9 mouse cellular contexts compared by ENCODE assay signal in genomic region chr11:86571047-86571855, GRCm38 (mm10). TPM values are rescaled to one million over a fixed set of nuclear protein-coding genes. Genes with fewer than 3 reads are reported as not detected.
DNase-seq lines count a peak whose midpoint lies in the region; ATAC-seq and TF ChIP-seq lines count a peak whose summit lies in the region.
"Had no signal": no experiment of that assay in that cellular context is flagged by ENCODE, and none has a peak within 500 bp of the region (broad histone marks: within the 10 kb centered on the region; RNA-seq: fewer than 3 reads in every experiment).

No protein-coding gene starts in this region.

- no peak overlapping the region for H3K9ac ChIP-seq in forebrain, embryonic 14.5 days (ENCODE audit: low read length)
- no peak overlapping the region for H3K9ac ChIP-seq in liver, embryonic 11.5 days (ENCODE audit: low read depth, low read length)
- H3K9ac ChIP-seq in hindbrain, postnatal 0 days (replicated peaks; ENCODE audit: low read length) = no peak overlapping the region
- H3K9ac ChIP-seq: neural tube, embryonic 12.5 days had no signal

- no peak overlapping the region for H3K4me2 ChIP-seq in forebrain, embryonic 14.5 days (ENCODE audit: low read length)
- no peak overlapping the region for H3K4me2 ChIP-seq in liver, embryonic 11.5 days
- peak overlapping the region; percentile 5; the same call in 1 of the 2 replicates for H3K4me2 ChIP-seq in hindbrain, postnatal 0 days (ENCODE audit: low read depth, low read length)
- H3K4me2 ChIP-seq: neural tube, embryonic 12.5 days had no signal

- ATAC-seq in forebrain, embryonic 14.5 days = no peak
- no peak for ATAC-seq in liver, embryonic 11.5 days (replicated peaks; ENCODE audit: low FRiP score)
- ATAC-seq in hindbrain, postnatal 0 days = 0 out of 2 replicates have a peak, but pooled peaks have one; percentile 38

- TF ChIP-seq CTCF in hindbrain, postnatal 0 days (IDR thresholded peaks at IDR 0.05; ENCODE audit: low read depth) = no peak

- H3K27ac ChIP-seq in forebrain, embryonic 10.5 days = peak overlapping the region; percentile 75
- no peak overlapping the region for H3K27ac ChIP-seq in forebrain, embryonic 14.5 days (ENCODE audit: low read depth, low read length)
- H3K27ac ChIP-seq in liver, embryonic 11.5 days (ENCODE audit: low read depth, low read length) = no peak overlapping the region
- H3K27ac ChIP-seq in hindbrain, postnatal 0 days = no peak overlapping the region
- H3K27ac ChIP-seq: neural tube, embryonic 12.5 days had no signal

- 55% methylated on average over 15 of the region's 15 CpGs for WGBS in forebrain, embryonic 10.5 days
- 55% methylated on average over 15 of the region's 15 CpGs for WGBS in forebrain, embryonic 14.5 days
- 48% methylated on average over 15 of the region's 15 CpGs for WGBS in liver, embryonic 11.5 days
- WGBS in hindbrain, postnatal 0 days = 41% methylated on average over 15 of the region's 15 CpGs

- H3K27me3 ChIP-seq in forebrain, embryonic 10.5 days (ENCODE audit: poor library complexity, severe bottlenecking) = no peaks in the 10 kb centered on the region
- no peaks in the 10 kb centered on the region for H3K27me3 ChIP-seq in forebrain, embryonic 14.5 days (replicated peaks; ENCODE audit: control insufficient read depth, insufficient read depth, low read length)
- no peaks in the 10 kb centered on the region for H3K27me3 ChIP-seq in liver, embryonic 11.5 days (replicated peaks; ENCODE audit: control insufficient read depth, insufficient read depth, low read length)
- H3K27me3 ChIP-seq in hindbrain, postnatal 0 days (ENCODE audit: insufficient read depth, low read length) = no peaks in the 10 kb centered on the region
- H3K27me3 ChIP-seq: neural tube, embryonic 12.5 days had no signal

- H3K9me3 ChIP-seq in forebrain, embryonic 10.5 days = no peaks in the 10 kb centered on the region
- no peaks in the 10 kb centered on the region for H3K9me3 ChIP-seq in forebrain, embryonic 14.5 days (replicated peaks; ENCODE audit: control insufficient read depth, low read length)
- no peaks in the 10 kb centered on the region for H3K9me3 ChIP-seq in liver, embryonic 11.5 days (ENCODE audit: control insufficient read depth, low read length)
- no peaks in the 10 kb centered on the region for H3K9me3 ChIP-seq in hindbrain, postnatal 0 days (ENCODE audit: low read length)
- H3K9me3 ChIP-seq: neural tube, embryonic 12.5 days had no signal

- DNase-seq in forebrain, embryonic 10.5 days (ENCODE audit: extremely low spot score, low spot score) = no peak
- no peak for DNase-seq in forebrain, embryonic 14.5 days (ENCODE audit: low spot score)
- peak; percentile 17 for DNase-seq in liver
- no peak for DNase-seq in liver, embryonic 11.5 days (ENCODE audit: low spot score)
- DNase-seq in hindbrain, postnatal 0 days (ENCODE audit: low spot score) = no peak
- peak; percentile 18 for DNase-seq in retina, embryonic 14.5 days (ENCODE audit: low spot score)
- DNase-seq in frontal cortex, postnatal 25 days (ENCODE audit: low spot score in 2 of 2) = no peak
- DNase-seq in frontal cortex, postnatal 36 days (ENCODE audit: low spot score in 2 of 2) = no peak

- H3K4me1 ChIP-seq in forebrain, embryonic 10.5 days = peaks cover 24% of the 10 kb centered on the region
- H3K4me1 ChIP-seq in forebrain, embryonic 14.5 days (ENCODE audit: control insufficient read depth, insufficient read depth, low read length) = no peaks in the 10 kb centered on the region
- H3K4me1 ChIP-seq in liver, embryonic 11.5 days (replicated peaks; ENCODE audit: control insufficient read depth, insufficient read depth, low read length) = no peaks in the 10 kb centered on the region
- H3K4me1 ChIP-seq in hindbrain, postnatal 0 days (ENCODE audit: insufficient read depth, low read length) = no peaks in the 10 kb centered on the region
- H3K4me1 ChIP-seq: neural tube, embryonic 12.5 days had no signal

- H3K36me3 ChIP-seq in forebrain, embryonic 10.5 days (replicated peaks) = peaks cover 8% of the 10 kb centered on the region; the same call in 1 of the 2 replicates
- no peaks in the 10 kb centered on the region for H3K36me3 ChIP-seq in forebrain, embryonic 14.5 days (ENCODE audit: control insufficient read depth, insufficient read depth, low read length)
- peaks cover 3% of the 10 kb centered on the region; the same call in 1 of the 2 replicates for H3K36me3 ChIP-seq in liver, embryonic 11.5 days (ENCODE audit: control insufficient read depth, insufficient read depth, low read length)
- no peaks in the 10 kb centered on the region; the same call in 1 of the 2 replicates for H3K36me3 ChIP-seq in hindbrain, postnatal 0 days (ENCODE audit: insufficient read depth, low read length)
- H3K36me3 ChIP-seq: neural tube, embryonic 12.5 days had no signal

- no peak overlapping the region for H3K4me3 ChIP-seq in forebrain, embryonic 10.5 days
- no peak overlapping the region for H3K4me3 ChIP-seq in forebrain, embryonic 14.5 days (ENCODE audit: low read depth, low read length)
- no peak overlapping the region for H3K4me3 ChIP-seq in liver, embryonic 11.5 days (ENCODE audit: low read depth, low read length)
- H3K4me3 ChIP-seq in hindbrain, postnatal 0 days (ENCODE audit: low read length) = no peak overlapping the region
- H3K4me3 ChIP-seq: neural tube, embryonic 12.5 days had no signal

RNA-seq across cellular contexts. Expression of gene Tubd1, which starts 26.5 kb away (rescaled TPM):
- polyA plus RNA-seq in forebrain, embryonic 10.5 days (2016; fragmentation: Nextera tagmentation; extraction: Ambion mirVana) = 14.1 and 14.2 TPM in 2 replicates
- polyA plus RNA-seq in forebrain, embryonic 14.5 days (2014; fragmentation: Nextera tagmentation; extraction: Ambion mirVana) = 10.0 and 11.0 TPM in 2 replicates
- 18.5 and 18.7 TPM in 2 replicates for polyA plus RNA-seq in liver, embryonic 11.5 days (2014; fragmentation: Nextera tagmentation; extraction: Ambion mirVana)
- total RNA-seq in hindbrain, postnatal 0 days (2014; rRNA removed) = 1.8 and 2.6 TPM in 2 replicates
- polyA plus RNA-seq in hindbrain, postnatal 0 days (2015; fragmentation: Nextera tagmentation; extraction: Ambion mirVana) = 6.4 and 7.2 TPM in 2 replicates

RNA-seq across cellular contexts. Expression of gene Rps6kb1, which starts 26.6 kb away (rescaled TPM):
- polyA plus RNA-seq in forebrain, embryonic 10.5 days (2016; fragmentation: Nextera tagmentation; extraction: Ambion mirVana) = 63.7 and 66.0 TPM in 2 replicates
- polyA plus RNA-seq in forebrain, embryonic 14.5 days (2014; fragmentation: Nextera tagmentation; extraction: Ambion mirVana) = 41.8 and 42.1 TPM in 2 replicates
- polyA plus RNA-seq in liver, embryonic 11.5 days (2014; fragmentation: Nextera tagmentation; extraction: Ambion mirVana) = 48.4 and 50.9 TPM in 2 replicates
- 21.9 and 34.2 TPM in 2 replicates for total RNA-seq in hindbrain, postnatal 0 days (2014; rRNA removed)
- polyA plus RNA-seq in hindbrain, postnatal 0 days (2015; fragmentation: Nextera tagmentation; extraction: Ambion mirVana) = 67.3 and 67.7 TPM in 2 replicates

Comparison
In these comparisons a context has a peak if more than half of its experiments do, and no peak if none do; other contexts are left out.
1. DNase-seq: peak in liver (single experiment) and retina, embryonic 14.5 days (single experiment); none in forebrain, embryonic 10.5 days (single experiment), forebrain, embryonic 14.5 days (single experiment), liver, embryonic 11.5 days (single experiment), hindbrain, postnatal 0 days (single experiment), frontal cortex, postnatal 25 days (0 of 2) and frontal cortex, postnatal 36 days (0 of 2).